Mouse (Mus musculus): ENCODE measurements around the gene Pip4k2c. TPM values are rescaled to one million over a fixed set of nuclear protein-coding genes. Genes with fewer than 3 reads are reported as not detected.
A peak's percentile ranks its signal among the peaks of the same experiment; 100 is the strongest.

Gene Pip4k2c
- polyA plus RNA-seq, 1 experiment, result 58.8 TPM

- H3K27me3 ChIP-seq (ENCODE audit: control insufficient read depth, insufficient read depth, low read length), result no peaks in the 10 kb centered on the region
These were observed 21.8 kb upstream of the Pip4k2c start for GRCm38 (mm10) chr10:127233141-127233540.

GRCm38 (mm10) chr10:127231741-127232140 lies 20.4 kb upstream of the Pip4k2c start:
- Histone ChIP-seq H3K27ac (ENCODE audit: insufficient read depth, low read length) (peak overlapping the region; percentile 70; the same call in 1 of the 2 replicates), H3K4me1 (ENCODE audit: control insufficient read depth, insufficient read depth, low read length) (peaks cover 17% of the 10 kb centered on the region), H3K27me3 (ENCODE audit: control insufficient read depth, insufficient read depth, low read length) (no peaks in the 10 kb centered on the region), H3K4me3 (replicated peaks; ENCODE audit: insufficient read depth, low read depth, low read length) (no peak overlapping the region)
- WGBS, result 9% methylated on average over 14 of the region's 14 CpGs
- TF ChIP-seq CTCF (IDR thresholded peaks at IDR 0.05; ENCODE audit: borderline replicate concordance, insufficient read depth, low read depth, low read length) (no peak), POLR2A (IDR thresholded peaks at IDR 0.05; ENCODE audit: borderline replicate concordance, insufficient read depth, low read length) (no peak)
- DNase-seq, result peak; percentile 61 to 72

More at GRCm38 (mm10) chr10:127233141-127233540, 21.8 kb upstream of the Pip4k2c start:
- TF ChIP-seq POLR2A (IDR thresholded peaks at IDR 0.05; ENCODE audit: borderline replicate concordance, insufficient read depth, low read length) (no peak), CTCF (IDR thresholded peaks at IDR 0.05; ENCODE audit: borderline replicate concordance, insufficient read depth, low read depth, low read length) (peak; percentile 39; the same call in 1 of the 2 replicates)
- no peak for DNase-seq
- peaks cover 21% of the 10 kb centered on the region for H3K4me1 ChIP-seq (ENCODE audit: control insufficient read depth, insufficient read depth, low read length)
- H3K4me3 ChIP-seq (replicated peaks; ENCODE audit: insufficient read depth, low read depth, low read length), result no peak overlapping the region
- H3K27ac ChIP-seq (ENCODE audit: insufficient read depth, low read length), result no peak overlapping the region
- 83% methylated on average over 9 of the region's 9 CpGs for WGBS

DNA sequence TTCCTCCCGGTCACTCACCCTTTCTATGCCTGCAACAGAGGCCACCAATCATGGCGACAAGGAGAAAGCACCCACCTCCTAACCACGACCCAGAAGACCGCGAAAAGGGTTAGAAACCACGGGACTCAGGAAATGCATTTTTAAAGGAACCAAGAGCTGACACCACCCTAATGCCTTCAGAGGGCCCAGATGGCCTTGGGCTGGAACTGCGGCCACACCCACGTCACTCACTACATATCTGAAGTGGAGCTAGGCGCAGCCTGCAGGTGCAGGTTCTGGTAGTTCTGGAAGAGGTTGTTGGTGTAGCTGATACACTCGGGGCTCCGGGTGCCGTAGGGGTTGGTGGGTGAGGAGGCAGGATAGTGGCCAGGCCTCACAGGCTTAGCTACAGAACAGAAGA lies 19.3 kb upstream of the Pip4k2c start:
- 88% methylated on average over 12 of the region's 12 CpGs for WGBS
- no peak overlapping the region for H3K27ac ChIP-seq (ENCODE audit: insufficient read depth, low read length)
- TF ChIP-seq POLR2A (IDR thresholded peaks at IDR 0.05; ENCODE audit: borderline replicate concordance, insufficient read depth, low read length) (no peak), CTCF (IDR thresholded peaks at IDR 0.05; ENCODE audit: borderline replicate concordance, insufficient read depth, low read depth, low read length) (no peak)
- peaks cover 22% of the 10 kb centered on the region for H3K4me1 ChIP-seq (ENCODE audit: control insufficient read depth, insufficient read depth, low read length)
- no peak for DNase-seq
- H3K27me3 ChIP-seq (ENCODE audit: control insufficient read depth, insufficient read depth, low read length), result no peaks in the 10 kb centered on the region
- no peak overlapping the region for H3K4me3 ChIP-seq (replicated peaks; ENCODE audit: insufficient read depth, low read depth, low read length)

- Histone ChIP-seq H3K4me1 (ENCODE audit: control insufficient read depth, insufficient read depth, low read length) (peaks cover 22% of the 10 kb centered on the region), H3K4me3 (replicated peaks; ENCODE audit: insufficient read depth, low read depth, low read length) (no peak overlapping the region), H3K27ac (ENCODE audit: insufficient read depth, low read length) (no peak overlapping the region), H3K27me3 (ENCODE audit: control insufficient read depth, insufficient read depth, low read length) (no peaks in the 10 kb centered on the region)
- WGBS, result 21% methylated on average over 4 of the region's 4 CpGs
- peak; percentile 67; the same call in 1 of the 2 replicates for TF ChIP-seq CTCF (IDR thresholded peaks at IDR 0.05; ENCODE audit: borderline replicate concordance, insufficient read depth, low read depth, low read length)
- TF ChIP-seq POLR2A (IDR thresholded peaks at IDR 0.05; ENCODE audit: borderline replicate concordance, insufficient read depth, low read length), result no peak
- peak; percentile 49 to 75 for DNase-seq
These were observed 17.5 kb upstream of the Pip4k2c start for GRCm38 (mm10) chr10:127228897-127229296.

- WGBS, result 60% methylated on average over 8 of the region's 8 CpGs
- Histone ChIP-seq H3K4me3 (replicated peaks; ENCODE audit: insufficient read depth, low read depth, low read length) (no peak overlapping the region), H3K4me1 (ENCODE audit: control insufficient read depth, insufficient read depth, low read length) (peaks cover 20% of the 10 kb centered on the region), H3K27ac (ENCODE audit: insufficient read depth, low read length) (no peak overlapping the region), H3K27me3 (ENCODE audit: control insufficient read depth, insufficient read depth, low read length) (no peaks in the 10 kb centered on the region)
- TF ChIP-seq CTCF (IDR thresholded peaks at IDR 0.05; ENCODE audit: borderline replicate concordance, insufficient read depth, low read depth, low read length) (no peak), POLR2A (IDR thresholded peaks at IDR 0.05; ENCODE audit: borderline replicate concordance, insufficient read depth, low read length) (no peak)
- DNase-seq, result no peak
These were observed 15.8 kb upstream of the Pip4k2c start for GRCm38 (mm10) chr10:127227163-127227562.

DNA sequence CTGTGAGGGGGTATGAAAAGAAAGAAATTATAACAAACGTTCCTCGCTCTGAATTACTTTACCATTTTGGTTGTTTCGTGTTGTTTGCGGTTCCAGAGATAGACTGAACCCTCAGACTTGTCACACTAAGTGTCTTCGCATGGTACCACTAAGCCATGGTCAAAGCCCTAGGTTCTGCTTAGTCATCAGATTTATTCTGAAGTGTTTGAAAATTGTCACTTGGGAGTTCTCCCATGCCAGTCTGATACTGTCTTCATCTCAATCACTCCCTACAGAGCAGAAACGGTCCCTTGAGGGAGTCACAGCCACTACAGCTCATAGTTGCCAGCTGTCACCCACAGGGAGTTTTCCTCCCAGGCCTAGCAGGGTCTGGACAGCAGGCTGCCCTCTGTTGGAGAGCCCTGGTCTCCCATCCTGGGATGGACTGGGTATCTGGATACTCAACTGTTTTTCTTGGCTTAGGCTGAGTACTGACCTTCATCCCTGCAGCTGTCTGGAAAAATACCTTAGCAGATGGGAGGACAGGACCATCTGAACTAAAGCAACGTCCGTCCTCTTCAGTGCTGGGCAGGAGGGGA lies 15.0 kb upstream of the Pip4k2c start:
- WGBS, result 62% methylated on average over 8 of the region's 8 CpGs
- no peak overlapping the region for H3K27ac ChIP-seq (ENCODE audit: insufficient read depth, low read length)

GRCm38 (mm10) chr10:127225732-127226131 lies 14.3 kb upstream of the Pip4k2c start:
- no peaks in the 10 kb centered on the region for H3K27me3 ChIP-seq (ENCODE audit: control insufficient read depth, insufficient read depth, low read length)
- WGBS, result 47% methylated on average over 10 of the region's 10 CpGs
- H3K4me1 ChIP-seq (ENCODE audit: control insufficient read depth, insufficient read depth, low read length), result peaks cover 11% of the 10 kb centered on the region; the same call in 1 of the 2 replicates
- TF ChIP-seq CTCF (IDR thresholded peaks at IDR 0.05; ENCODE audit: borderline replicate concordance, insufficient read depth, low read depth, low read length), result no peak
- TF ChIP-seq POLR2A (IDR thresholded peaks at IDR 0.05; ENCODE audit: borderline replicate concordance, insufficient read depth, low read length), result no peak
- no peak for DNase-seq
- H3K27ac ChIP-seq (ENCODE audit: insufficient read depth, low read length), result no peak overlapping the region
- H3K4me3 ChIP-seq (replicated peaks; ENCODE audit: insufficient read depth, low read depth, low read length), result no peak overlapping the region

More for the DNA sequence above, 15.0 kb upstream of the Pip4k2c start:
- peaks cover 14% of the 10 kb centered on the region; the same call in 1 of the 2 replicates for H3K4me1 ChIP-seq (ENCODE audit: control insufficient read depth, insufficient read depth, low read length)
- H3K27me3 ChIP-seq (ENCODE audit: control insufficient read depth, insufficient read depth, low read length), result no peaks in the 10 kb centered on the region
- TF ChIP-seq CTCF (IDR thresholded peaks at IDR 0.05; ENCODE audit: borderline replicate concordance, insufficient read depth, low read depth, low read length) (peak; percentile 44; the same call in 1 of the 2 replicates), POLR2A (IDR thresholded peaks at IDR 0.05; ENCODE audit: borderline replicate concordance, insufficient read depth, low read length) (no peak)
- DNase-seq, result peak in 1 of 2 experiments; percentile 47
- H3K4me3 ChIP-seq (replicated peaks; ENCODE audit: insufficient read depth, low read depth, low read length), result no peak overlapping the region

DNA sequence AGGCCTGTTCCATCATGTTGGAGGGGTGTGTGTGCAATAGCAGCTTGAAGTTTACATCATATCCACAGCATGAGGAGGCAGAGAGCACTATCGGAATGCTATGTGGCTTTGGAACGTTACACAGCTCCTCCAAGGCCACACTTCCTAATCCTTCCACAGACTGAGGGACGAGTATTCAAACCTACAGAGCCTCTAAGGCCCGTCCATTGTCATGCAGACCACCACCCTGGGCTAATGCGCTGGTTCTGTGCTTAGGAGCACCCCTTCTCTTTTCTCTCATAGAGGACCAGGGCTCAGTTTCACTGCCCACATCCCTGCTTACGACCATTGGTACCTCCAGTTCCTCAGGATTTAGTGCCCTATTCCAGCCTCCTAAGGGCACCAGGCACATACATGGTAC lies 13.8 kb upstream of the Pip4k2c start:
- TF ChIP-seq POLR2A (IDR thresholded peaks at IDR 0.05; ENCODE audit: borderline replicate concordance, insufficient read depth, low read length) (no peak), CTCF (IDR thresholded peaks at IDR 0.05; ENCODE audit: borderline replicate concordance, insufficient read depth, low read depth, low read length) (no peak)
- WGBS, result 55% methylated on average over 6 of the region's 6 CpGs
- DNase-seq, result no peak
- H3K27me3 ChIP-seq (ENCODE audit: control insufficient read depth, insufficient read depth, low read length), result no peaks in the 10 kb centered on the region
- no peak overlapping the region for H3K27ac ChIP-seq (ENCODE audit: insufficient read depth, low read length)
- peaks cover 11% of the 10 kb centered on the region; the same call in 1 of the 2 replicates for H3K4me1 ChIP-seq (ENCODE audit: control insufficient read depth, insufficient read depth, low read length)
- no peak overlapping the region for H3K4me3 ChIP-seq (replicated peaks; ENCODE audit: insufficient read depth, low read depth, low read length)
